Mouse (Mus musculus) kidney, postnatal 36 days (tissue): ENCODE results near the gene Spx.

ENCODE experiments used
- DNase-seq, 2 experiments: peaks; one replicate each; pipeline ENCODE4 v3.0.0; 2021 to 2022; ENCODE audit warnings: mixed read lengths in 2 of 2

Gene Spx

DNA sequence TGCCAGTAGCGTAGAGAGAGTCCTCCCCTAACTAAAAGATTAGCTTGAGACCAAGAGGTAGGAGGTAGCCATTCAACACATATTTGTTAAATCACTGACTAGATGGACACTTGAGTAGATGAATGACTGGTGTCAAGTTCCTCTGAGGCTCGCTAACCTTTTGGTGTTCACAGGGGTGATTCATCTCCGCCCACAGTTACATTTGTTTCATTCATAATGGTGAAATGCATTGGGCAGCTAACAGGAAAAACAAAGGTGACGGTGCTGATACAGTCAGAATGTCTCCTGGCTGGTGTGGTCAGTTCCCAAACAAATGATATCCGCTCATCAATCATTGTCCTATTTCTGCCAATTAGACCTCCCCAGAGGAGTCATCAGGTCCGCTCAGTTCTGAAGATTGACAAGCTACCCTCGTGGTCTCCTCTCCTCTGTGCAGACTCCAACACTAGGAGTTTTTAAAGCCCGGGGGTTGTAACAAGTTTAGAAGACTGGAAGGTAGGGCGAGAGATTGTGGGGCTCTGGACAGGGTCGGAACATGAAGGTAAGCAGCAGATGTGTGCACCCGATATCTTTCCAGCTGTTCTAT is at the start of gene Spx:
Gene Spx (plus strand): TSS at position 536 of the 586 bp plus-strand sequence.
- DNase-seq: no peak

DNA sequence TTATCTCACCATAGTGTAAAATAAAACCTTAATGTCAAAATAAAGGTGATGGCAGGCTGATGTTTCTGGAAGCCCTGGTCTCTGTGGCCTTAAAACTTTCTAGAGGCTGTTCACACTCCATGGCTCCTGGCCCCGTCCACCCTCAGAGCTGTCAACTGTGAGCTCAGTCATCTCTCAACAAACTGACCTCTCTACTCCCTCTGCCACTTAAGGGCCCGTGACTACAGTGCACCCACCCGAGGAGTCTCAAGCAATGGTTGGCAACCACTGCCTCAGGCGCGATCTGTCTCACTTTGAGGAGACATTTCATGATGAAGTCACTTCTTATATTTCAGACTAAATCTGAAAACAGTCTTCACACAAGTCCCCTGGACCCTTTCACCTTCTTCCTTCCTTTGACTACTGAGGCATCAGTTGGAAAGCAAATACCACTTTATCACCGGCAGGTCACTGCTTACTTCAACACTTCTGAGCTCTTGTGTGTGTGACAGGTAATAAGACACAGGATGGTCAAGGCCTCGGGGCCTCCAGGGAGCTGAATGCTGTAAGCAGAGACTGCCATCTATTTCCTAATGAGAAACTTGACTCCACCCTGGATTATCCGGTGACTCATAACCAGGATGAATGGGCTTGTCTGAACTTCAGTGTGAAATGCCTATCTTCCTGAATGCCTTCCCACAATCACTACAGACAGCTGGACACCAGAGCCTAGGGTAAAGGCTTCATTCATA is 47.3 kb upstream of the Spx start:
- DNase-seq: no peak

DNA sequence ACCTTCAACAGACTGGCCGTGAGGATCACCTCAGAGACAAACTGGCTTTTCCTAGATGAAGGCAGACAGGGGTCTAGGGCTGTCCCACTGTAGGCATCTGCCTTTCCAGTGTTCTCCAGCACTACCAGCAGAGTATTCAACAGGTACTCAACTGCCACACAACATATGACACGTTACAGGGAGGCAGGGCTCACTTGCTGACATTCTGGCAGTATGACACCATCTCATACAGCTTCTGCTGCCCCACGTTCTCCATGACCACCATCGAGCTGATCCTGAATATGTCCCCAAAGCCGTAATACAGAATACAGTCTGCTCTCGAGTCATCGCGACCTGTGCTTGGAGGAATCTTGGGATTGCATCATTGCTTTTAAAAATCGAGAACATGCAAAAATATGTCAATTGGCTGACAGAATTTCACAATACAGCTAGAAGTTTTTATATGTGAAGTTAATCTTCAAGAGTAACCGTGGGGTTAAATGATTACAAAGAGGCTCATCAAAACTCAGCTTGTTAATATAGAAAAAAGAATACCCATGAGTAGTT is 46.7 kb upstream of the Spx start:
- no peak for DNase-seq

DNA sequence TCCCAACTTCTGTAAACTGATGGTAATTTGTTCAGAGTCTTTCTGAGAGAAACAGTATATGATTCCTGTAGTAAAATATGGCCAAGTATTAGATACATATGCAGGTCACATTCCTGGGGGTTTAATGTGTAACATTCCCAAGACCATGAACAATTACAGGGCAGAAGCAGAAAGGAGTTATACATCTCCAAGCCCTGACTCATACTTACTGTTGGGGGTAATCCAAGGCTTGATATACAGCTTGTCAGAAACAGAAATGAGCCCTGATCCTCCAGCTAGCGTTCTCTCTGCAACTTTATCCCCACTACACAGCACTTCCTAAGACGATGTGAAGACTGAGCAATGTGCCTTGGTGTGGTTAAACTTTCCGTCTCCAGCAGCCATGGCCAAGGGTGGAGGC is 45.7 kb upstream of the Spx start:
- DNase-seq: no peak

DNA sequence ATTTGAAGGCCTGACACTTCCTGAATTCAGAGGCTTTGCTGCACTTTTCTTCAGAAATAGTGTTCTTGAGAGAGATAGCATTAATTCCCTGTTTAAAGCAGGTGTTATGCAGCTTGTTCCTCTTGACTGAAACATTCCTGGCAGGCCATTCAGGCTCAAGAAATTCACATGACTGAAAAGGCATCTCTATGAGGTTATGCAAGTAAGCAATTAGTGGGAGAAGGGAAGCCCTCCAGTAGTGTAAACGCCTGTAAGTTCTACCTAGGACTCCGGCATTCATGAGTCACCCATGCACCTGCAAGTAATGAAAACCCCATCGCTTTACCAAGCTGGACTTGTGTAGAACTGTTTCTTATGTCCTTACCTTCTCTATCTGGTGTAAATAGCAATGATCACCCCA is 43.7 kb upstream of the Spx start:
- DNase-seq: no peak

DNA sequence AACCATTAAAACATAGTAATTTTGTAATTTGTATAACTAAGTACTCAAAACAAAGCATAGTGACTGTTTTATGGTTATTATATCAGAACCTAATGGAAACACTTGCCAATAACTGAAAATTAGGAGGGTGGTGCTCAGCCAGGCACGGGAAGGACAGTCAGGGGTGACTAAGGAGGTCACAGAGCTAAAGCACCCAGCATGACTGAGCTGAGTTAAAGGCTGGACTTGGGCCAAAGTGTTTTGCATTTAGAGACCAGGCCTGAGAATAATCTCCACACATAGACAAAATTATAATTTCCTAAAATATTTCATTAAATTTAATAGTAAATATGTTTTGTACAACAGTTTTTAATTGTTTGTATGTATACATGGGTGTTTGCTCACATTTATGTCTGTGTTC is 36.2 kb upstream of the Spx start:
- peak in 1 of 2 experiments; percentile 5 for DNase-seq

DNA sequence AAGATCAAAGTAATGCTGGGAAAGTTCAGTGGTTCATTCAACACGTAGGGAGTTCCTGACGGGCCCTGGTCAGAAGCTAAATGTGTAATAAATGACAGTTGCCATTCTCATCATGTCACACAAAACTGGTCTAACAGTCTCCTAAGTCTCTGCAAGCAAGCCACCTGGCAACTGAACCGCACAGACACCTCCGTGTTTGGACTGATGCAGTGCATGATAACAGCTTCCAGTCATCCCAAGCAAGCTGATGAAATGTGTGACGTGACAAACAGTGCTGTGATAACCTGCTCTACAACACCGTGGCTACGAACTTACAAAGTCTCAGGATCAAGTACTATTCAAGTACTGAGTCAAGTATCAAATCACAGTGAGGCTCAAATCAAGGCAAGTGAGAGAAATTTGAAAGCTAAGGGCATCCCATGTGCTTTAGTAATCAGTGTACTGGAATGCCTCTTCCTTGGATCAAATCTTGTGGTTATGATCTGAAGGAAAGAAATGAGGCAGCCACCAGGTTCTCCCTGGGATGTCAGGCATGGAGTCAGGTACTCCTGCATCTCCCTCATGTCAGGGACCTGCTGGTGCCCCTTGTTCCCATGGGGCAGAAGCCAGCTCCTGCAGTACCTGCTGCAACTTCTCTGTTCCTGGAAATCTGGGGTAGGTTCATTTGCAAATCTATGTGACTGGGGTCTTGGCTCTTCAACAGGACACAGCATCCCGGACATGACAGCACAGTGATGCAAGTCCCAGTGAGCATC is 34.5 kb upstream of the Spx start:
- no peak for DNase-seq

DNA sequence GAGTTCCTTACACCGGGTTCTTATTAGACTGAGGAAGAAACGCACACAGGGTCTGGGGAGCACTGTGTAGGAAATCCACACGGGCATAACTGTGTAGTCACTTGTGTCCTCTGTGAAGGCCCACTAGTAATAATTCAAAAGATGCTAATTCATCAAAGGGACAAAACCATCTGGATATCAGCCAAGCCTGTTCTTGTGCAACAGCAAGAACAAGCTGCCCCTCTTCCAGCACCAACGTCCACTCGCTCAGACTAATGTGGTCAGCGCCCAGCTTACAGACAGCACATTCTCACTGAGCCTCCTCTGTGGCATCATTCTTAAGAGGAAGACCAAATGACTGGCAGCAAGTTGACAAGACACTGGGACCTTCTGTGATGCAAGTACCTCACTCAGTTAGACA is 33.3 kb upstream of the Spx start:
- no peak for DNase-seq

DNA sequence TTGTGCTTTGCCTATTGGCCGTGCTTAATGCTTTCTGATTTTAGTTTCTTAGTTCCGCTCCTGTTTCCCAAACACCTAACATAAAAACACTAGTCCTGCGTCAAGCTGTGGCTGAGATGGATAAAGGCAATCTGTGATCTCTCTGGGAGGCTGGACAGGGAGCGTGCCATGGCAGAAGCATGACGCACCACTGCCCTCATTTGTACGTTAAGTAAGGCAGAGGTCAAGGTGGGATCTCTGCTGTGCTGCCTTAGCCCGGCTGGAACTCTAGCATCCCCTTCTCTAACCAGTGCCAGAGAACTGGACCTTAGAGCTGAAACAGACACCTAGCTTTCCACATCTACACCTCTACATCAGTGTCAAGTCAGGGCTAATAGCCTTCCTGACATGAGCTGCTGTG is 31.6 kb upstream of the Spx start:
- DNase-seq: no peak

DNA sequence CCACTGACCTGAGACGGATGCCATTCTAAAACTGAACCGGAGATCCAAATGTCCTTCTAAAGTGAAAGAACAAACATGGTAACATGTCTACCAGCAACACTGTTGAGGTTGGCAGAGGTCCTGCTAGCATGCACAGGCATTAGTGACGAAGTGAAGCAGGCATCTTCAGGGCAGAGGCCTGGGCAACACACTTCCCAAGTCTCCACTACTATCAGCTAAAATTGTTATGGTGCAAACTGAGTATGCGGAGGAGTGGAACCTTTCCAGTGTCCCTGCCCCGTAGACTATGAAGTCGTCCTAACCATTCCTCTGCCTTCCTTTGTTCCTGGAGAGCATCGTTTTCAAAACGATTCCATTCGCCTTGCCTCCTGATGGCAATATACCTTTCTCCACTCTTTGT is 28.7 kb upstream of the Spx start:
- no peak for DNase-seq

DNA sequence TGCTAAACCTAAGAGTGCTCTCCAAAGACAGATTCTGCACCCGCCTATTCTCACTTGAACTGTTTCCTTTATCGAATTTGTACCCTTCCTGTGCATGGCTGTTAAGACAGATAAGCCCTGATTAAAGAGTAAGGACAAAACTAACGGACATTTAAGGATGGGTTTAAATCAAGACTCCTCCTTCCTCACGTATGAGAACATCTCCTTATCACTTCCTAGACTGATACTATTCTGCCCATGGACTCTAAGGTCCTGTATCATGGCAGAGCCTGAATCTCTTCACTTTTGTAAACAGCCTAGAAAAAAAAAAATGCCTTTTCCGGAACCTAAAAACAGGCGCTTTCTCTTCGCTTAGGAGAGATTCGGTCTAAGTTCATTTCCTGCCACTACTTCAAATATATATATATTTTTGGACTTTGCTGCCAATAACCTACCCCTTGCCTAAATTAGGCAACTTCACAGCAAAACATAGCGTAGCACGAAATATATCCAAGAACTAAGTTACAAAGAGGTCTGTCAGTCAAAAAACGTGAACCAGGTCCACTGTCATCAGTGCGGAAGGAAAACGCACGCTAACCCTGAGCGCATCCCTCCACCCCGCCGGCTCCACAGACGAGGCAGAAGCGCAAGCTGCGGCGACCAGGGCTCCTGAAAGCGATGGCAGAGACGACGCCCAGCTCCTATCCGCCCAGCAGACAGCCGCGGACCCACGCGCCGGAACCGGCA is 26.8 kb upstream of the Spx start:
- DNase-seq: no peak

DNA sequence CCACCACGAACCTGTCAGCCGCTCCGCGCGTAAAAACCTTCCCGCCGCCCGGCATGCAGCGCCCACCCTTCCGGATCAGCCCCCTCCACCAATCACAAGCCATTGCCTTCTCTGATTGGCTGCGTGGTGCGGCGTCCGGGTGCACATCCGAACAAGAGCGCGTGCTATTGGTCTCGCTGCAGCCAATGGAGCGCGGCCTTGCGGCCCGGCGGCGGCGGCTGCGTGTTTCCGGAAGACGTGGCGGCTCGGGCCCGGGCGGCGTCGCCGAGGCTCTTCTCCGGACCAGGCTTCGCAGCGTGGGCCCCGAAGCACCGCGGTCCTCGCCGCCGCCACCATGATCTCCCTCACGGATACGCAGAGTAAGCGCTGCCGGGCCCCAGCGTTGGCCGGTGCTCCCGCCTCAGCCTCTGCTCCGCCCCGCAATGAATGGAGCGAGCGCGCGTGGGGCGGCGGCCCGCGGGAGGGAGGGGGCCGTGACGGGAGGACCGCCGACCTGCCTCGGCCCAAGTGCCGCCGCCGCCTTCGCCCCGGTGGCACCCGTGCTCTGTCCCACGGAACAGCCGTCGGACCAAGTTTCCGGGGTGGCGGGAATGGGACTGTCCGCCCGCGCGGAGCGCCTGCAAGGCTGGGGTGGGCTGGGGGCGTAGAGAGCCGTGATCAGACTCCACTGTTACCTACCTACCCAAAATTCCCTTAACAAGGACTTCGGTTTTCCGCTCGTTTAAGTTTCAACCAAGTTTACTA is 26.1 kb upstream of the Spx start, which contains the start of the genes Recql and Golt1b:
Gene Recql (minus strand): TSS at position 77 of the 744 bp plus-strand sequence.
Gene Golt1b (plus strand): TSS at position 211 of the 744 bp plus-strand sequence.
- DNase-seq: peak; percentile 98 to 99

DNA sequence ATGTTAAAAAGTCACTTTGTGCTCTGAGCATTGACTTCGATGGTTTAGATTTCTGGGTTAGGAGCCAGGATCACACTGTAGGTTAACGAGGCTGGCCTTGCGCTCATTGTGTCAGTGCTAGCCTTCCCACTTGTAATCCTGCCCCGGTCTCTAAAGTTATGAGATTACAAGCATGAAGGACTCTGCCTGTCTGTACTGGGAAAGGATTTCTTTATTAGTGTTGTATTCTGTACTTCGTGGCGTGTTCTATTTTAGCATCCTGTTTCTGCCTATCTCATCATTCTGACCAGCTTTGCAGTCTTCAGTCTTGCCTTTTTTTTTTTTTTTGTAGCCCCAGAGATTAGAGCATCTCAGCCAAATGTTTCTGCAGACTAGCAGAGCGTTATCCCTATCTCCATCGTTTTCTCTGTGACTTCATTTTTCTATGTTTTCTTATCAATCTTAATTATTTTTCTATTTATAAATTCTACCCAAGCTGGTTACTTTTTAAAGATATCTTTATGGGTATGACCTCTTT is 25.4 kb upstream of the Spx start:
- DNase-seq: peak in 1 of 2 experiments; percentile 9

DNA sequence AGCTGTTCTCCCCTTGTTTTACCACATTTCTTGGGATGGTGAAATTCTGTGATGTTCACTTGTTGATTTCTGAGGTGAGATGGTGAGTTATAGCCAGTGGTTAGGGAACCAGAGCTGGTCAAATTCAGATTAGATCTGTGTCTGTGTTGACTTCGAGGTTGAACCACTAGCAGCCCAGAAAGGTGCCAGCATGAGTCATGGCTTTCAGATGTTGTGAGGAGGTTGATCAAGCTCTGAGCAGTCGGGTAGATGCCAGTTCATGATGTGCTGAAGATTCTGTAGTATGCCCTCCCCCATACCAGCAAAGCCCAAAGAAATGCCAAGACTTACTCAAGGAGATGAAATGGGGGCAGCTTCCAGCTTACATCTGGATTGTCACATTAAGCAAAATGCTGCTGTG is 24.1 kb upstream of the Spx start:
- no peak for DNase-seq

DNA sequence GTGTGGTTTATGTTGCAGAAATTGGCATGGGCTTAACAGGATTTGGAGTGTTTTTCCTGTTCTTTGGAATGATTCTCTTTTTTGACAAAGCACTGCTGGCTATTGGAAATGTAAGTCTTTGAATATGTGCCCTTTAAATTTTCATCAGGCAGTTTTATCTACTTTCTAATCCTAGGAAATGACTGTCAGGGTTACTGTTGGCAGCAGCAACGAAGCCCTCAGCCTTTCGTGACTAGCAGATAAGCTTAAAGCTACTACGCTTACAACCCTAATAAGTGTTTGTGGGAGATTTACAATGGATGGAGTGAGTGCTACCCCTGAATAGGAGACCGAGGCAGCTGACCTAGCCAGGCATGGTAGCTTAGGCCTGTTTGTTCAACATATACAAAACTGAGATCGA is 20.9 kb upstream of the Spx start:
- DNase-seq: no peak

DNA sequence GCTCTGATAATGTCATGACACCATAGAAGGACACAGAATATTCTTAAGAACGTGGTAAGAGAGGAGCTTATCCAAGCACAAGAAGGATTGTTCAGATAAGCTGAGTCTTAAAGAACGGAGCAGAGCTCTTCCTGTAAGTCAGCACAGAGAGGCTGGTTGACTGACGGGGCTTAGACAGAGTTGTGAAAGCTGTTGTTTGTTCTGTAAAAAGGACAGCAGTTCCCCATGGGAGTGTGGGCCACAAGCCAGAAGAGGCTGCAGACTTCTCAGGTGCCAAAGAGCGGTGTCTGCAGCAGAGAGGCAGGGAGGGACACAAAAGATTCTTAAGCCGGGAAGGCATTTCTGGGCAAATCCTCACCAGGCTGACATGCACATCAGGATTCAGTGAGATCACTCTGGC is 18.6 kb upstream of the Spx start:
- no peak for DNase-seq

DNA sequence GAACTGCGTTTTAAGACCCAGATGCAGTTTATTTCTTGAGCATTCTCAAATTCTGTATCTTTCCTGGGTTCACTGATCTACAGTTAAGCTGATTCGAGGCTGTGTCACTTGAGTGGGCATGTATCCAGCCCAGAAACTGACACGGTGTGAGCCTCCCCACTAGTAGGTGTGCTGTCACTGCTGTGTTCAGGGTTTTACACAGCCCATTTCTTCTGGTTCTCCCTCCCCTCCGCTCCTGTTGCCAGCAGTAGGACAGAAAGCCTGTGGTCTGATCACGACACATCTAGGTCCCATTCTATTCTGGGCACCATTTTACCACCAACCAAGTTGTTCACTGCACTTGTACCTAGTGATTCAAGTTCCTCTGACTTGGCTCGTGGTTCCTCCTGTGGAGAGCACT is 17.5 kb upstream of the Spx start:
- no peak for DNase-seq

DNA sequence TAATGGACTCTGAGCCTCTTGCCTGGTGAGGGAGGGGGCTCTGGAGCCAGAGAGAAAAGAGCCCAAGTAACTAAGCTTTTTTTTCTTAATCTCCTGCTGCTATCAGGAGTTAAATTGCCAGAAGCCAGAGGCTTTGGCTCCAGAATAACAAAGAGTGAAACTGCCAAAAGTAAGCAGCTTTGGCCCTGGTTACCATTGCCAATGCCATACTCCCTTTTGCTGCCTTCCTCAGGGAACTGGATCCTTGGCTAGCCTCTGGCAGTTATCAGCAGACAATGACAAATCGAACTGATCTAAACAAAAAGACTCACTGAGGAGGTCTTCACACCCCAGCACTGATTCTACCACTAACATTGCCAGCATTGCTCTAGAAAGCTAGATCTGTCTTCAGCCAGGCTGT is 2.1 kb upstream of the Spx start:
- DNase-seq: no peak

DNA sequence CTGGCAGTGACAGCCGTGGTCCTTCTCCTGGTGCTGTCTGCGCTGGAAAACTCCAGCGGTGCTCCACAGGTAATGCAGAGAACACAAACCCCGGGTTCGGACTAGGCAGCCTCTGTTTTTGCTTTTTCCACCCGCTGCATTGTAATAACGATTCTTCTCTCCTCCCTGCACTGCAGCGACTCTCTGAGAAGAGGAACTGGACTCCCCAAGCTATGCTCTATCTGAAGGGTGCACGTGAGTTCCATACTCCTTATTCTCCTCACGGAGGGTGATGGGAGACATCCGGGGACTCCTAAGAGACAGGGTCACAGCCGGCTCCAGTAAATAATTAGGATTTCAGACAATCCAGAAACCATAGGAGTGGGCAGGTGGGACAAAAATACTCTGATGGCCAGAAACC is 604 bp downstream of the Spx start:
- no peak for DNase-seq

DNA sequence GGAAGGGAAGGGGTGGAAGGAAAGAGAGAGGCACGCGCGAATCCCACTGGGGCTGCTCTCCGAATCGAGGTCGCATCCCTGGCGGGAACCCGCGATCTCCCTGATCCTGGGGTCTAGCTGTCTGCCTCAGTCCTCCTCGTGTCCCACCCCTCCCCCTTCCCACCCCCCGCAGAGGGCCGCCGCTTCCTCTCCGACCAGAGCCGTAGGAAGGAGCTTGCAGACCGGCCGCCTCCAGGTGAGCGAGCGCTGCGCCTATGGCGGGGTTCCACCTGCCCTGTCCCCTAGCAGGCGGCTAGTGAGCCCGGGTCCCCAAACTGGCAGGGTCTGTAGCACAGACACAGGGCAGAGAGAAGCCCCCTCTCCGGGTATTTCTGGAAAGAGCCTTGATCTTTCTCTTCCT is 1.4 kb downstream of the Spx start:
- DNase-seq: peak in 1 of 2 experiments; percentile 9

DNA sequence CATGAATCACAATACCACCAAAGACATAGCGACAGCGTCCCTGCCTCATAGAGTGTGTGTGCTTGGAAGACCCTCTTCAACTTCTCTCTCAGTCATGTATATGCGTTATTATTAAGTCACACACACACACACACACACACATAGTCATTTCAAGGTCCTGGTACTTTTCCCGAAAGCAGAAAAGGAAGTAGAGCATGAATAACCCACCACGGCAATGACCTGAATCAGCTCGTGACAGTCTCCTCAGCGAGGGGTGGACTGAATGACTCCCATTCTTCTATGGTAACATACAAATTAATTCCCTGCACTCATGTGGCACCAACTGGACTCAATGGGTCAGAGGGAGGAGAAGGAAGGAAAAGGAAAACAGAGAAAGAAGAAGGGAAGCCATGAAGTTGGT is 11.7 kb downstream of the Spx start:
- DNase-seq: no peak

DNA sequence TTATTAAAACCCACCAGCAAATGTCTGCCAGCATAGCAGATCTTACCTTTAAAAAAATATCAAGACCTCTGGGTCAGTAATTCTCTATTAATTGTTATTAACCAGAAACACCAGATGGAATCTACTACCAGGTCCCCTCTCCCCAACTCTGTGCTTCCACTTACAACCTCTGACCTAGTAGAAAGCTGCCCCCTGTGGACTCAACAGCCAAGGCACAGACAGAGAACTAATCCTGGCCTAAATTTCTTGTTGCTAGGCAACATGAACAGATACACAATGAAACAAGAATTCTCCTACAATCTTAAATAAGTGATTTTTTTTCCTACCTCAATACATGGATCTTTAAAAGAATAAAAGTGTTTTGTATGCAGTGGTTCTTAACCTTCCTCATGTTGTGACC is 15.8 kb downstream of the Spx start:
- DNase-seq: no peak
